Mouse (Mus musculus): ENCODE results near the gene Nans.

GRCm38 (mm10) chr4:46442501-46442900 lies 46.5 kb upstream of the Nans start:
- TF ChIP-seq CTCF (IDR thresholded peaks at IDR 0.05; ENCODE audit: low read depth, low read length) = no peak
- no peak for TF ChIP-seq POLR2A (IDR thresholded peaks at IDR 0.05; ENCODE audit: insufficient read depth, low read length)
- TF ChIP-seq EP300 (IDR thresholded peaks at IDR 0.05; ENCODE audit: insufficient read depth, low read depth, low read length) = no peak

Measured in ES-Bruce4 (cell line).